ENCODE assay signal across 21 mouse cellular contexts in genomic region chr3:115961311-115962027, GRCm38 (mm10). TPM values are rescaled to one million over a fixed set of nuclear protein-coding genes. Genes with fewer than 3 reads are reported as not detected.
DNase-seq lines count a peak whose midpoint lies in the region; TF ChIP-seq lines count a peak whose summit lies in the region.
"Had no signal": no experiment of that assay in that cellular context is flagged by ENCODE, and none has a peak within 500 bp of the region (broad histone marks: within the 10 kb centered on the region; RNA-seq: fewer than 3 reads in every experiment).

No protein-coding gene starts in this region.

- H3K4me3 ChIP-seq in C2C12 (ENCODE audit: insufficient read depth, poor library complexity, severe bottlenecking) (no peak overlapping the region), myocyte (no peak overlapping the region)
- H3K4me3 ChIP-seq: erythroblast, embryonic 14.5 days; kidney, embryonic 15.5 days; midbrain, embryonic 10.5 days; neural tube, embryonic 15.5 days had no signal

- TF ChIP-seq POLR2A in myocyte (IDR thresholded peaks at IDR 0.05; ENCODE audit: insufficient read length, low read depth): no peak

- H3ac ChIP-seq in C2C12 (ENCODE audit: control insufficient read depth, insufficient read length, low read depth) (peak overlapping the region; percentile 55), myocyte (ENCODE audit: control insufficient read depth, insufficient read length) (no peak overlapping the region)

- H3K4me2 ChIP-seq in myocyte (ENCODE audit: low read depth): peak overlapping the region; percentile 81
- H3K4me2 ChIP-seq: hindbrain, embryonic 14.5 days; kidney, embryonic 15.5 days; lung, embryonic 14.5 days; neural tube, embryonic 15.5 days had no signal

- TF ChIP-seq CTCF in C2C12 (IDR thresholded peaks at IDR 0.05; ENCODE audit: control insufficient read depth, insufficient read depth, insufficient read length): no peak

- no peaks in the 10 kb centered on the region for H3K27me3 ChIP-seq in C2C12 (ENCODE audit: control insufficient read depth, insufficient read depth, insufficient read length)
- no peaks in the 10 kb centered on the region for H3K27me3 ChIP-seq in myocyte (ENCODE audit: control insufficient read depth, insufficient read depth, insufficient read length)
- H3K27me3 ChIP-seq: kidney, embryonic 15.5 days; neural tube, embryonic 15.5 days had no signal

- no peaks in the 10 kb centered on the region for H3K79me2 ChIP-seq in C2C12 (ENCODE audit: control insufficient read depth, insufficient read depth)
- no peaks in the 10 kb centered on the region for H3K79me2 ChIP-seq in myocyte (ENCODE audit: control insufficient read depth, insufficient read depth)

- peak; percentile 57 for DNase-seq in adipocyte (ENCODE audit: low spot score)
- DNase-seq in fibroblast of lung, adult 2 months (ENCODE audit: low read depth): peak; percentile 35
- DNase-seq in left cerebral cortex, adult 11 months (ENCODE audit: low spot score): no peak
- DNase-seq in thymus, postnatal 25 days: no peak
- no peak for DNase-seq in natural killer cell, adult 2 months (ENCODE audit: low spot score in 2 of 2)
- DNase-seq: adrenal gland, postnatal 10 days; cerebellum, adult 11-12 months; cerebellum, postnatal 36 days; forebrain, postnatal 0 days; gastrocnemius, postnatal 25 days; layer of hippocampus, postnatal 36 days; lung, embryonic 14.5 days; lung, postnatal 4 days; thymus, adult 18-20 months had no signal

- H3K79me3 ChIP-seq in C2C12 (ENCODE audit: low read depth): peaks cover 3% of the 10 kb centered on the region

- peaks cover 37% of the 10 kb centered on the region for H3K36me3 ChIP-seq in C2C12 (ENCODE audit: control insufficient read depth, insufficient read depth)
- peaks cover 21% of the 10 kb centered on the region for H3K36me3 ChIP-seq in myocyte (ENCODE audit: control insufficient read depth, insufficient read depth)

TF ChIP-seq in C2C12, 6 proteins besides CTCF, POLR2A, EP300 and RAD21:
- TF ChIP-seq MAX (IDR thresholded peaks at IDR 0.05) (peak; percentile 83), FOSL1 (IDR thresholded peaks at IDR 0.05; ENCODE audit: insufficient read depth, low read length, poor library complexity, severe bottlenecking) (no peak), USF1 (IDR thresholded peaks at IDR 0.05; ENCODE audit: low read depth) (peak; percentile 33), MYOG (IDR thresholded peaks at IDR 0.05; ENCODE audit: control insufficient read depth, extremely low read depth, insufficient read length) (no peak), CEBPB (IDR thresholded peaks at IDR 0.05; ENCODE audit: low read depth) (no peak), MYOD1 (IDR thresholded peaks at IDR 0.05; ENCODE audit: control insufficient read depth, insufficient read length, low read depth) (no peak)

TF ChIP-seq in myocyte, 11 proteins besides CTCF, POLR2A, EP300 and RAD21:
- TF ChIP-seq MYOD1 (IDR thresholded peaks at IDR 0.05; ENCODE audit: control insufficient read depth in 1 of 3, insufficient read length in 2 of 3, low read depth in 2 of 3) (peak in 1 of 3 experiments; percentile 19), CEBPB (IDR thresholded peaks at IDR 0.05; ENCODE audit: insufficient read depth, poor library complexity, severe bottlenecking) (no peak), POLR2AphosphoS2 (IDR thresholded peaks at IDR 0.05; ENCODE audit: insufficient read length, low read depth) (no peak), SRF (IDR thresholded peaks at IDR 0.05; ENCODE audit: control insufficient read depth, insufficient read length, low read depth) (no peak), TCF12 (IDR thresholded peaks at IDR 0.05; ENCODE audit: insufficient read depth, poor library complexity, severe bottlenecking) (no peak), MAX (IDR thresholded peaks at IDR 0.05; ENCODE audit: low read depth) (no peak), USF1 (IDR thresholded peaks at IDR 0.05; ENCODE audit: low read depth) (peak; percentile 27), E2F4 (IDR thresholded peaks at IDR 0.05; ENCODE audit: insufficient read depth) (no peak), TCF3 (IDR thresholded peaks at IDR 0.05; ENCODE audit: insufficient read length, low read depth) (no peak), MYOG (IDR thresholded peaks at IDR 0.05; ENCODE audit: control insufficient read depth in 1 of 3, insufficient read depth in 1 of 3, insufficient read length in 2 of 3, low read depth in 2 of 3) (no peak), REST (IDR thresholded peaks at IDR 0.05; ENCODE audit: insufficient read depth, insufficient read length) (no peak)

RNA-seq across cellular contexts. Expression of gene Slc30a7, which starts 45.7 kb away (rescaled TPM):
- polyA plus RNA-seq in C2C12 (2012; fragmentation: generic; extraction: Trizol): 7.9 TPM
- 3.9 TPM for polyA plus RNA-seq in myocyte (2012; fragmentation: generic; extraction: Trizol)

RNA-seq across cellular contexts. Expression of gene Extl2, which starts 45.8 kb away (rescaled TPM):
- polyA plus RNA-seq in C2C12 (2012; fragmentation: generic; extraction: Trizol) (8.4 TPM), myocyte (2012; fragmentation: generic; extraction: Trizol) (9.4 TPM)
- polyA plus RNA-seq: erythroblast, embryonic 14.5 days had no signal

Comparison
In these comparisons a context has a peak if more than half of its experiments do, and no peak if none do; other contexts are left out.
1. DNase-seq: peak in adipocyte (single experiment) and fibroblast of lung, adult 2 months (single experiment); none in left cerebral cortex, adult 11 months (single experiment), thymus, postnatal 25 days (single experiment) and natural killer cell, adult 2 months (0 of 2).